Mouse (Mus musculus) liver, adult (tissue): ENCODE results near the gene Pnpla1.

ENCODE experiments used
- GATA4 ChIP-seq: IDR thresholded peaks from 2 replicates; pipeline ENCODE4 v1.6.1; 2014; ENCODE audit warnings: mild to moderate bottlenecking, low read length; ENCODE audit not compliant: insufficient replicate concordance

The Pnpla1 gene

DNA sequence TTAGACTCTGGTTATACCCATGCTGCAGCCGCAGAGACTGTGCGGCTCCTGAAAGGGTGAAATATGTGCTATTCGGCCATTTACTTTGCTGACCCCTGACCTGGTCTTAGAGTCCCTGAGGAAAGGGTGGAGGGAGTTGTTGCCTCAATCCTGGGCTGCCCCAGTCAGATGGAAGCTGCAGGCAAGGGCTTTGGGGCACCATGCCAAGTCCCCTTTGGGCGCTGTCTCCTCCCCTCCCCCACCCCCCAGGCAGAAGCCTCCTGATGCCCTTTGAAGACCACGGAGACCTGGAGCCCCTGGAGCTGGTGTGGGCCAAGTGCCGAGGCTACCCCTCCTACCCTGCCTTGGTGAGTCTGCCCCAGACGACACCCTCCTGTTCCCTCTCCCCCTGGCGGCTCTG, 27.1 kb upstream of the Pnpla1 start:
- no peak for TF ChIP-seq GATA4

GRCm38 (mm10) chr17:28832040-28832439, 26.2 kb upstream of the Pnpla1 start:
- TF ChIP-seq GATA4, result no peak

- no peak for TF ChIP-seq GATA4
These were observed 25.3 kb upstream of the Pnpla1 start for GRCm38 (mm10) chr17:28832875-28833274.

- TF ChIP-seq GATA4, result no peak
These were observed 23.5 kb upstream of the Pnpla1 start for GRCm38 (mm10) chr17:28834676-28835075.

GRCm38 (mm10) chr17:28837840-28838239, 20.4 kb upstream of the Pnpla1 start:
- no peak for TF ChIP-seq GATA4

GRCm38 (mm10) chr17:28843665-28844064, 14.5 kb upstream of the Pnpla1 start:
- no peak for TF ChIP-seq GATA4

GRCm38 (mm10) chr17:28846974-28847617, 11.1 kb upstream of the Pnpla1 start:
- TF ChIP-seq GATA4, result no peak

DNA sequence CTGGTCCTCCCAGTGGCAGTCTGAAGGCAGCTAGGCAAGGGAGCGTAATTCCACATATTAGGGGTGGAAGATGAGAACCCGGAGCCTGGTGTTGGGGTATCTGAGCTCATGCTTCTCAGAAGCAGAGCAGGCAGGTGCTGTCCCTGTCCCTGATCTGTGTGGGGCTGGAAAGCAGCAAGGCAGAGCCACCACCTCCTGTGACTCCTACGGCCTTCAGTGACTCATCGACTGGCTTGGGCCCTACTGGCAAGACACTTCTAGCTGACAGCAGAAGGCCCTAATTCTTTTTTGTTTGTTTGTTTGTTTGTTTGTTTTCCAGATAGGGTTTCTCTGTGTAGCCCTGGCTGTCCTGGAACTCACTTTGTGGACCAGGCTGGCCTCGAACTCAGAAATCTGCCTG, 7.7 kb upstream of the Pnpla1 start:
- TF ChIP-seq GATA4, result no peak

DNA sequence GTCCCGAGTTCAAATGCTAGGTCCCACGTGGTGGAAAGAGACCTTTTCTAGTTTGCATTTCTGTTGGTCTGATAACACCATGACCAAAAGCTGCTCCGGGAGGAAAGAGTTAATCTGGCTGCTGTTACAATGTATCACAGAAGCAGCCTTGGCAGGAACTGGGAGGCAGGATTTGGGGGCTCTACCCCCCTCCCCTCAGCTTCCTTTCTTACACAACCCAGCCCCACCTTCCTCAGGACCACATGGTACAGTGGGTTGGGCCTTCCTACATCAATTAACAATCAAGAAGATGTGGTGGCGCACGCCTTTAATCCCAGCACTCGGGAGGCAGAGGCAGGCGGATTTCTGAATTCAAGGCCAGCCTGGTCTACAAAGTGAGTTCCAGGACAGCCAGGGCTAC, 3.8 kb upstream of the Pnpla1 start:
- no peak for TF ChIP-seq GATA4

- no peak for TF ChIP-seq GATA4
These were observed 2.9 kb upstream of the Pnpla1 start for GRCm38 (mm10) chr17:28855166-28855885.

DNA sequence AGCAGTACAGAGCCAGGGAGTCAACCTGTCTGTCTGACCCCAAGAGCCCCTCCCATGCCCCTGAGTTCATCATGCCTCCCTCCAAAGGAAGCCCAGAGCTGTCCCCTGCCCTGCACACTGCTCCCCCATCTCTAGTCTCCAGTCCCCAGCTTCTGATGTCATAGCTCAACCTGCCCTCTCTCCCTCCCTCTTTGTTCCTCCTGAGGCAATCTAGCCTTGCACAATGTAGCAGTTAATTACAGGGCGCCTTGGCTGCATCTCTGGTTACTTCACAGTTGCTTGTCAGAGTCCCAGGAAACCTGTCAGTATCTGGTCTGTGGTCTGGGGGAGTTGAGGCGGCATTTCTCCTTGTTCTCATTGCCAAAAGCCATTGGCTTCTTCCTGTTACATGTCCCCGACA, 2.2 kb upstream of the Pnpla1 start:
- TF ChIP-seq GATA4, result no peak

DNA sequence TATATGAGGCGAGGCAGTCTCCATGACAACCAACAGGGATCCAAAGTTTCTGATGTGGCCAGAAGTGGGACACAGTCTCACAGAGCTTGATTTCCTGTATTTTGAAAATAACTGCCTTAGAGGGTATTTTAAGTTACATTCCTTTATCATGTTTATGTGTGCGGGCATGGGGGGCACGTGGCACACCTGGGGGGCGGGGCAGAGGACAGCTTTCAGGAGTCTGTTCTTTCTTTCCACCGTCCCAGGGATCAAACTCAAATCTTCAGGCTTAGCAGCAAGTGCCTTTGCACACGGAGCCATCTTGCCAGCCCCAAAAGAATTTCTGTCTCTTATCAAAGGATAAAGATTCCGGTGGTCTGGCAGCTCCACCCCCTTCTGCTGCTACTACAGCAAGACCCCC, 5.7 kb downstream of the Pnpla1 start:
- TF ChIP-seq GATA4, result no peak

- TF ChIP-seq GATA4, result no peak
These were observed 6.3 kb downstream of the Pnpla1 start for GRCm38 (mm10) chr17:28864464-28864863.

DNA sequence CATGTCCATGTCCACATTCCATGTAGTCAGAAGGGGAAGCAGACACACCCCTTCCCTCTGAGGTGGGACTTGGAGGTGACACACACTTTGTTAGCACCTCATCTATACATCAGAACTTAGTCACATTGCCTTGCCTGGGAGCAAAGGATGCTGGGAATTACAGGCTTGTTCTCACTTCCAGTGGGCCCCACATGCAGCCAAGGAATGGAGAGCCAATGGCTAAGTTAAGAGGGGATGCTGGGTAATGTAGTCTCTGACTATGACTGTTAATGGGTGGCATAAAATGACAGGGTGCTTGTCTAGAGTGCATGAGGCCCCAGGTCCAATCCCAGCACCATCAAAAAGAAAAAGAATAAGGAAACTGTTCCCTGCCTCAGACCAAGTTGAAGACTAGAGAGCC, 8.7 kb downstream of the Pnpla1 start:
- TF ChIP-seq GATA4, result no peak

- no peak for TF ChIP-seq GATA4
These were observed 9.2 kb downstream of the Pnpla1 start for GRCm38 (mm10) chr17:28867381-28867780.

- TF ChIP-seq GATA4, result no peak
These were observed 11.3 kb downstream of the Pnpla1 start for GRCm38 (mm10) chr17:28869412-28870110.

DNA sequence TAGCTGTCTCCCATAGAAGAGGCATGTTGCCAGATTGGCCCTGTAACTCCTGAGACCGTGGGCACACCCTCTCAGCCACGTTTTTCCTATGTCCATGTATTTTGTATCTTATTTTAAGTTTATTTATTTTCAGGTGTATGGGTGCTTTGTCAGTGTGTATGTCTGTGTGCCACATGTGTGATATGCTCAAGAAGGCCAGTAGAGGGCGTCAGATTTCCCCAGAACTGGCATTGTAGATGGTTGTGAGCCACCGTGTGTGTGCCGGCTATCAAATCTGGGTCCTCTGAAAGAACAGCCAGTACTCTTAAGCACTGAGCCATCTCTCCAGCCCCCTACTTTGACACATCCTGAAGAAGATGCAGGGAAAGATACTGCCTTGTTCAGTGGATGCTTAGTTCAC, 12.2 kb downstream of the Pnpla1 start:
- TF ChIP-seq GATA4, result no peak

DNA sequence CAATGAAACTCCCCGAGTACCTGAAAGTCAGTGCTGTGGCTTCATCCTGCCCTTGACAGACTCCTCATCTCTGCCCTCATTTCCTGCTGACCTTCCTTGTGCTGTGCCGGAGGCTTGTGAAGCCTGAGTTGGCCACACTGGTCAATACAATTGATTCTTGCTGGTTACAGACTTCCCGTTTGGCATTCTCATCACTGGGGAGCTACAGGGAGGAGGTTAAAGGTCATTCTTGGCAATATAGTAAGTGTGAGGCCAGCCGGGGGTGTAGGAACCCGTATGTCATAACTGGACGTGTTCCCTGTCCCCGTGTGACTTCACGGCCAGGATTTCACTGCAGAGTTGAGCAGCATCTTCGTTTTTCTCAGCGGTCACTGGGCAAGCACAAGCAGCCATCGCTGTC, 13.6 kb downstream of the Pnpla1 start:
- no peak for TF ChIP-seq GATA4
